Mouse (Mus musculus): ENCODE data around the gene Meiob. TPM values are rescaled to one million over a fixed set of nuclear protein-coding genes. Genes with fewer than 3 reads are reported as not detected.

Meiob gene
- polyA plus RNA-seq, 1 experiment from 2014 or later = not detected

DNA sequence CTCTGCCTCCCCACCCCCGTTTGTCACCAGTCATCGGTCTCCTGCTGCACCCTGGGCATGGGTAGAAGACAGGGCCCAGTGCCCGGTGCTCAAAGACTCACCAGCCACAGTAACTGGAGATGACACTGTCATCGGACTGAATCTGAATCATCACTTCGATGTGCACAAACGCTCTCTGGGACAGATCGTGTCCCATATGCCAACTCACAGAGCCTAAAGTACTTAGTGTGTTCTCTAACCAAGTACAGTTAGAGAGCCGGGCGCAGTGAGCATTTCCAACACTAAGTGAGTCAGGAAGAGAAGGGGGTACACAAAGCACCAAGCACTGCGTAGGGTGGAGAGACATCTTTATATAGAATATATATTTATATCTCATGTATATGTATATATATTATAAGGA lies 63.8 kb downstream of the Meiob start:
- Histone ChIP-seq H3K4me1 (replicated peaks; ENCODE audit: control insufficient read depth, insufficient read depth, low read length) (no peaks in the 10 kb centered on the region), H3K9me3 (ENCODE audit: control insufficient read depth, low read length) (no peaks in the 10 kb centered on the region), H3K36me3 (ENCODE audit: control insufficient read depth, insufficient read depth, low read length) (no peaks in the 10 kb centered on the region), H3K27ac (ENCODE audit: low read depth, low read length) (no peak overlapping the region), H3K27me3 (ENCODE audit: control insufficient read depth, insufficient read depth, low read length) (no peaks in the 10 kb centered on the region), H3K9ac (ENCODE audit: low read length) (no peak overlapping the region), H3K4me3 (ENCODE audit: low read depth, low read length) (no peak overlapping the region), H3K4me2 (ENCODE audit: low read depth, low read length, severe bottlenecking) (no peak overlapping the region)
- WGBS = 93% methylated on average over 10 of the region's 10 CpGs
- ATAC-seq (replicated peaks; ENCODE audit: low FRiP score) (no peak), DNase-seq (ENCODE audit: low spot score) (no peak)

- H3K9ac ChIP-seq (ENCODE audit: low read length) = no peak overlapping the region
- H3K4me3 ChIP-seq (ENCODE audit: low read depth, low read length) = no peak overlapping the region
- H3K4me1 ChIP-seq (replicated peaks; ENCODE audit: control insufficient read depth, insufficient read depth, low read length) = no peaks in the 10 kb centered on the region
- ATAC-seq (replicated peaks; ENCODE audit: low FRiP score) (no peak), DNase-seq (ENCODE audit: low spot score) (no peak)
- H3K27ac ChIP-seq (ENCODE audit: low read depth, low read length) = no peak overlapping the region
- no peaks in the 10 kb centered on the region for H3K9me3 ChIP-seq (ENCODE audit: control insufficient read depth, low read length)
- no peak overlapping the region for H3K4me2 ChIP-seq (ENCODE audit: low read depth, low read length, severe bottlenecking)
- no peaks in the 10 kb centered on the region for H3K36me3 ChIP-seq (ENCODE audit: control insufficient read depth, insufficient read depth, low read length)
- 47% methylated on average over 4 of the region's 4 CpGs for WGBS
- no peaks in the 10 kb centered on the region for H3K27me3 ChIP-seq (ENCODE audit: control insufficient read depth, insufficient read depth, low read length)
Observed at GRCm38 (mm10) chr17:24873695-24874404, 69.8 kb downstream of the Meiob start.

- no peak overlapping the region for H3K4me3 ChIP-seq (ENCODE audit: low read depth, low read length)
- H3K9me3 ChIP-seq (ENCODE audit: control insufficient read depth, low read length) = no peaks in the 10 kb centered on the region
- H3K9ac ChIP-seq (ENCODE audit: low read length) = no peak overlapping the region
- 81% methylated on average over 1 of the region's 1 CpGs for WGBS
- H3K36me3 ChIP-seq (ENCODE audit: control insufficient read depth, insufficient read depth, low read length) = no peaks in the 10 kb centered on the region
- ATAC-seq (replicated peaks; ENCODE audit: low FRiP score) = no peak
- H3K27me3 ChIP-seq (ENCODE audit: control insufficient read depth, insufficient read depth, low read length) = no peaks in the 10 kb centered on the region
- H3K27ac ChIP-seq (ENCODE audit: low read depth, low read length) = no peak overlapping the region
- H3K4me2 ChIP-seq (ENCODE audit: low read depth, low read length, severe bottlenecking) = no peak overlapping the region
- DNase-seq (ENCODE audit: low spot score) = no peak
- H3K4me1 ChIP-seq (replicated peaks; ENCODE audit: control insufficient read depth, insufficient read depth, low read length) = no peaks in the 10 kb centered on the region
Observed at GRCm38 (mm10) chr17:24874405-24874745, 70.3 kb downstream of the Meiob start.

DNA sequence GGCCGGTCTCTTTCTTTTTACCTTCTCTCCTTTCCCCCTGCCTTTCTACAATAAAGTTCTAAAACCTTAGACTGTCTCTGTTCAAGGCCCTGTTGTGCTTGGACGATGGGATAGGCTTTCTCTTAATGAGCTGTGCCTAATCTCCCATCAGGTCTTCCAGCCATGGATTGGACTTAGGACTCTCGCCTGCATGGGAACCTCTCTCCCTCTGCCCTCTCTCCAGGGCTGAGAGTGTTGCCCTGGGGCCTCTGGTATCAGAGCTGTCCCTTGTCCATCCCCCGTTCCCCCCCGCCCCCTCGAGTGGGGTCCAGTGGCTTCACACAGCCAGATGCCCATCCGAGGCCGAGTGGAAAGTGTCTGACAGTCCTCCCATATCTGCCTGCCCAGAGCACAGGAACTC lies 70.9 kb downstream of the Meiob start:
- Histone ChIP-seq H3K27ac (ENCODE audit: low read depth, low read length) (no peak overlapping the region), H3K4me2 (ENCODE audit: low read depth, low read length, severe bottlenecking) (no peak overlapping the region), H3K36me3 (ENCODE audit: control insufficient read depth, insufficient read depth, low read length) (no peaks in the 10 kb centered on the region), H3K9ac (ENCODE audit: low read length) (no peak overlapping the region), H3K27me3 (ENCODE audit: control insufficient read depth, insufficient read depth, low read length) (no peaks in the 10 kb centered on the region), H3K4me1 (replicated peaks; ENCODE audit: control insufficient read depth, insufficient read depth, low read length) (no peaks in the 10 kb centered on the region), H3K9me3 (ENCODE audit: control insufficient read depth, low read length) (no peaks in the 10 kb centered on the region), H3K4me3 (ENCODE audit: low read depth, low read length) (no peak overlapping the region)
- WGBS = 82% methylated on average over 8 of the region's 8 CpGs
- ATAC-seq (replicated peaks; ENCODE audit: low FRiP score) = no peak
- DNase-seq (ENCODE audit: low spot score) = no peak

GRCm38 (mm10) chr17:24877336-24878116 lies 73.4 kb downstream of the Meiob start:
- Histone ChIP-seq H3K4me3 (ENCODE audit: low read depth, low read length) (no peak overlapping the region), H3K9me3 (ENCODE audit: control insufficient read depth, low read length) (no peaks in the 10 kb centered on the region), H3K27me3 (ENCODE audit: control insufficient read depth, insufficient read depth, low read length) (no peaks in the 10 kb centered on the region), H3K4me1 (replicated peaks; ENCODE audit: control insufficient read depth, insufficient read depth, low read length) (no peaks in the 10 kb centered on the region), H3K9ac (ENCODE audit: low read length) (no peak overlapping the region), H3K27ac (ENCODE audit: low read depth, low read length) (no peak overlapping the region), H3K4me2 (ENCODE audit: low read depth, low read length, severe bottlenecking) (no peak overlapping the region), H3K36me3 (ENCODE audit: control insufficient read depth, insufficient read depth, low read length) (no peaks in the 10 kb centered on the region)
- ATAC-seq (replicated peaks; ENCODE audit: low FRiP score) = no peak
- 69% methylated on average over 10 of the region's 10 CpGs for WGBS
- DNase-seq (ENCODE audit: low spot score) = no peak

- 40% methylated on average over 5 of the region's 5 CpGs for WGBS
- Histone ChIP-seq H3K27ac (ENCODE audit: low read depth, low read length) (no peak overlapping the region), H3K36me3 (ENCODE audit: control insufficient read depth, insufficient read depth, low read length) (no peaks in the 10 kb centered on the region), H3K4me3 (ENCODE audit: low read depth, low read length) (no peak overlapping the region), H3K4me1 (replicated peaks; ENCODE audit: control insufficient read depth, insufficient read depth, low read length) (no peaks in the 10 kb centered on the region), H3K4me2 (ENCODE audit: low read depth, low read length, severe bottlenecking) (no peak overlapping the region), H3K9ac (ENCODE audit: low read length) (no peak overlapping the region), H3K9me3 (ENCODE audit: control insufficient read depth, low read length) (no peaks in the 10 kb centered on the region), H3K27me3 (ENCODE audit: control insufficient read depth, insufficient read depth, low read length) (no peaks in the 10 kb centered on the region)
- ATAC-seq (replicated peaks; ENCODE audit: low FRiP score) (no peak), DNase-seq (ENCODE audit: low spot score) (no peak)
Observed at GRCm38 (mm10) chr17:24878117-24878397, 74.0 kb downstream of the Meiob start.

GRCm38 (mm10) chr17:24878531-24878930 lies 74.4 kb downstream of the Meiob start:
- DNase-seq (ENCODE audit: low spot score) (no peak), ATAC-seq (replicated peaks; ENCODE audit: low FRiP score) (no peak)
- Histone ChIP-seq H3K4me1 (replicated peaks; ENCODE audit: control insufficient read depth, insufficient read depth, low read length) (no peaks in the 10 kb centered on the region), H3K4me3 (ENCODE audit: low read depth, low read length) (no peak overlapping the region), H3K27ac (ENCODE audit: low read depth, low read length) (no peak overlapping the region), H3K27me3 (ENCODE audit: control insufficient read depth, insufficient read depth, low read length) (no peaks in the 10 kb centered on the region), H3K9ac (ENCODE audit: low read length) (no peak overlapping the region), H3K9me3 (ENCODE audit: control insufficient read depth, low read length) (no peaks in the 10 kb centered on the region), H3K36me3 (ENCODE audit: control insufficient read depth, insufficient read depth, low read length) (no peaks in the 10 kb centered on the region), H3K4me2 (ENCODE audit: low read depth, low read length, severe bottlenecking) (no peak overlapping the region)
- WGBS = 78% methylated on average over 8 of the region's 8 CpGs

GRCm38 (mm10) chr17:24881738-24882440 lies 77.8 kb downstream of the Meiob start:
- DNase-seq (ENCODE audit: low spot score) = no peak
- 64% methylated on average over 7 of the region's 7 CpGs for WGBS
- no peak for ATAC-seq (replicated peaks; ENCODE audit: low FRiP score)
- Histone ChIP-seq H3K36me3 (ENCODE audit: control insufficient read depth, insufficient read depth, low read length) (no peaks in the 10 kb centered on the region), H3K4me2 (ENCODE audit: low read depth, low read length, severe bottlenecking) (no peak overlapping the region), H3K27ac (ENCODE audit: low read depth, low read length) (no peak overlapping the region), H3K27me3 (ENCODE audit: control insufficient read depth, insufficient read depth, low read length) (no peaks in the 10 kb centered on the region), H3K9ac (ENCODE audit: low read length) (no peak overlapping the region), H3K9me3 (ENCODE audit: control insufficient read depth, low read length) (no peaks in the 10 kb centered on the region), H3K4me1 (replicated peaks; ENCODE audit: control insufficient read depth, insufficient read depth, low read length) (peaks cover 8% of the 10 kb centered on the region; the same call in 1 of the 2 replicates), H3K4me3 (ENCODE audit: low read depth, low read length) (no peak overlapping the region)

Measured in forebrain, embryonic 11.5 days (tissue).